Mouse (Mus musculus) heart, embryonic 11.5 days (tissue): Measurements from ENCODE around the gene Cdkl2. TPM values are rescaled to one million over a fixed set of nuclear protein-coding genes. Genes with fewer than 3 reads are reported as not detected.
A peak's percentile ranks its signal among the peaks of the same experiment; 100 is the strongest.

ENCODE experiments used
- ATAC-seq: fragments of 200-750 bp; cut with Nextera tagmentation; replicated peaks from 2 replicates; pipeline ENCODE4 v1.8.0; 2017; ENCODE audit warnings: moderate library complexity; ENCODE audit not compliant: insufficient number of reproducible peaks, low FRiP score, low TSS enrichment
- H3K27ac ChIP-seq: fragments of 300-500 bp; sonication (generic); 2 replicates; pipeline ENCODE4 v1.5.1; 2014; ENCODE audit warnings: mild to moderate bottlenecking, low read depth, low read length
- H3K27me3 ChIP-seq: fragments of 300-500 bp; sonication (generic); 2 replicates; pipeline ENCODE4 v1.6.1; 2014; ENCODE audit warnings: mild to moderate bottlenecking, low read length, mixed read lengths; ENCODE audit not compliant: control insufficient read depth, insufficient read depth
- H3K36me3 ChIP-seq: fragments of 300-500 bp; sonication (generic); 2 replicates; pipeline ENCODE4 v1.6.1; 2014; ENCODE audit warnings: mild to moderate bottlenecking, low read length, moderate library complexity, mixed read lengths; ENCODE audit not compliant: control insufficient read depth, insufficient read depth
- H3K4me1 ChIP-seq: fragments of 300-500 bp; sonication (generic); 2 replicates; pipeline ENCODE4 v1.6.1; 2014; ENCODE audit warnings: low read length; ENCODE audit not compliant: control insufficient read depth, insufficient read depth
- H3K4me2 ChIP-seq: fragments of 300-500 bp; sonication (generic); 2 replicates; pipeline ENCODE4 v1.6.1; 2014; ENCODE audit warnings: mild to moderate bottlenecking, moderate library complexity
- H3K4me3 ChIP-seq: fragments of 300-500 bp; sonication (generic); 2 replicates; pipeline ENCODE4 v1.5.1; 2014; ENCODE audit warnings: low read depth, low read length
- H3K9ac ChIP-seq: fragments of 300-500 bp; sonication (generic); 2 replicates; pipeline ENCODE4 v1.6.1; 2014; ENCODE audit warnings: mild to moderate bottlenecking, low read depth, low read length, moderate library complexity
- H3K9me3 ChIP-seq: fragments of 300-500 bp; sonication (generic); replicated peaks from 2 replicates; pipeline ENCODE4 v1.6.1; 2016; ENCODE audit warnings: low read length; ENCODE audit not compliant: control insufficient read depth
- WGBS: fragments of 180-500 bp; shearing (Covaris S2); extraction: QIAGEN DNeasy Blood & Tissue Kit; methylation state at CpG from one replicate; pipeline ENCODE4 v1.1.7; 2014; ENCODE audit not compliant: insufficient replicate concordance; 5-methylcytosine and 5-hydroxymethylcytosine counted together
- polyA plus RNA-seq: library from polyadenylated mRNA; unstranded; fragments of >200 nt; fragmentation: Nextera tagmentation; extraction: Ambion mirVana; gene quantifications from 2 replicates; pipeline ENCODE4 v1.2.1, GENCODE M21; 2014

Gene Cdkl2
- polyA plus RNA-seq, 1 experiment from 2014 or later = 1.1 TPM

DNA sequence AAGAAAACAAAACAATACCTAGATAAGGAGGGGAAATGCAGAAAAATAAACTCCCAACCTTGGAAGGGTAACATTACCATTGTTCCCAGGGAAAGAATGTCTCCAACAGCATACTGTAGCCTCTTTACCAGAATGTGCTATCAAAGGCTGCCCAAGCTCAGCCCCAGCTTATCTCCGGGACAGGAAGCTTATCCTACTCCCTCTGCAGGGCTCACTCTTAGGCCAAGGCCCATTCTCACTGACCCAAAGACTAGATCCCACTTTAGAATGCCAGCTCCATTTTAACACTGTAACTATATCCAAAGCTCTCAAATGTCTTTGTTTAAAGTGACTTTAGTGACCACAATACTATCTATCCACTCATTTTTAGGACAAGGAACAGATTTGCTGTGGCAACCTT lies 35.6 kb upstream of the Cdkl2 start:
- no peaks in the 10 kb centered on the region for H3K36me3 ChIP-seq
- H3K27ac ChIP-seq = peak overlapping the region; percentile 64
- no peak for ATAC-seq
- H3K9ac ChIP-seq = no peak overlapping the region
- H3K9me3 ChIP-seq = no peaks in the 10 kb centered on the region
- peak overlapping the region; percentile 39 for H3K4me2 ChIP-seq
- WGBS = 24% methylated on average over 1 of the region's 1 CpGs
- no peak overlapping the region for H3K4me3 ChIP-seq
- no peaks in the 10 kb centered on the region for H3K27me3 ChIP-seq
- H3K4me1 ChIP-seq = peaks cover 29% of the 10 kb centered on the region

DNA sequence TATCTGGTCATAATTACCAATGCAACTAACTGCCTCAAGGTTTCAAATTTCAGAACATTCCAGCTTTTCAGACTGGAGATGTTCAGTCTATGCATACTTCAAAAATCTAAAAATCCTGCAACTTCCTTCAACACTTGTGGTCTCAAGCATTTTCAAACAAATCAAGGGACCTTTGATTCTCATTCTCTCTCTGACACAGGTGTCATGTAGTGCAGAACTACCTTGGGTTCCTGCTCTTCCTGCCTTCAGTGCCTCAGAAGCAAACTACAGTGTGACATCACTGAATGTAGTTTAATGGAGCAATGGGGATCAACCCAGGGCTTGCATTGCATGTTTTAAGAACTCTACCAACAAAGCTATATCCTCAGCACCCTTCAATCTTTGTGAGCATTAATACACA lies 35.1 kb upstream of the Cdkl2 start:
- no peaks in the 10 kb centered on the region for H3K36me3 ChIP-seq
- H3K27ac ChIP-seq = peak overlapping the region; percentile 64
- no peak overlapping the region for H3K4me3 ChIP-seq
- H3K9me3 ChIP-seq = no peaks in the 10 kb centered on the region
- no peak overlapping the region for H3K9ac ChIP-seq
- peaks cover 29% of the 10 kb centered on the region for H3K4me1 ChIP-seq
- H3K27me3 ChIP-seq = no peaks in the 10 kb centered on the region
- no peak for ATAC-seq
- peak overlapping the region; percentile 39 for H3K4me2 ChIP-seq

DNA sequence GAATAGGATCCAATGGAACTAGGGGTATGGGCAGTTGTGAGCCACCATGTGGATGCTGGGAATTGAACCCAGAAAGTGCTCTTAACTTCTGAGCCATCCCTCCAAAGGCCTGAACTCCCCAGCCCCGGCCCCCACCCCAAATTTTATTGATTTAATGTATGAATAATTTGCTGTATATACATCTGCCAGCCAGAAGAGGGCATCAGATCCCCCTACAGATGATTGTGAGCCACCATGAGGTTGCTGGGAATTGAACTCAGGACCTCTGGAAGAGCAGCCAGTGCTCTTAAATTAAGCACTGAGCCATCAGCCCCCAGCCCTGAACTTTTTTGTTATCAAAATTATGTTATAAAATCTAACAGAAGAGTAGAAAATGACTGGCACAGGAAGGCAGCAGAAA lies 32.6 kb upstream of the Cdkl2 start:
- WGBS = 89% methylated on average over 1 of the region's 1 CpGs
- H3K4me2 ChIP-seq = no peak overlapping the region
- no peak for ATAC-seq
- H3K27me3 ChIP-seq = no peaks in the 10 kb centered on the region
- peaks cover 20% of the 10 kb centered on the region for H3K4me1 ChIP-seq
- no peak overlapping the region for H3K9ac ChIP-seq
- no peak overlapping the region for H3K4me3 ChIP-seq
- H3K36me3 ChIP-seq = peaks cover 3% of the 10 kb centered on the region; the same call in 1 of the 2 replicates
- H3K9me3 ChIP-seq = no peaks in the 10 kb centered on the region
- no peak overlapping the region for H3K27ac ChIP-seq

- H3K27me3 ChIP-seq = no peaks in the 10 kb centered on the region
- WGBS = 86% methylated on average over 14 of the region's 14 CpGs
- H3K9ac ChIP-seq = no peak overlapping the region
- no peaks in the 10 kb centered on the region for H3K9me3 ChIP-seq
- no peak for ATAC-seq
- peaks cover 3% of the 10 kb centered on the region; the same call in 1 of the 2 replicates for H3K36me3 ChIP-seq
- H3K27ac ChIP-seq = no peak overlapping the region
- H3K4me3 ChIP-seq = no peak overlapping the region
- no peak overlapping the region for H3K4me2 ChIP-seq
- peaks cover 4% of the 10 kb centered on the region; the same call in 1 of the 2 replicates for H3K4me1 ChIP-seq
Measured at GRCm38 (mm10) chr5:92074061-92074460, 30.4 kb upstream of the Cdkl2 start.

DNA sequence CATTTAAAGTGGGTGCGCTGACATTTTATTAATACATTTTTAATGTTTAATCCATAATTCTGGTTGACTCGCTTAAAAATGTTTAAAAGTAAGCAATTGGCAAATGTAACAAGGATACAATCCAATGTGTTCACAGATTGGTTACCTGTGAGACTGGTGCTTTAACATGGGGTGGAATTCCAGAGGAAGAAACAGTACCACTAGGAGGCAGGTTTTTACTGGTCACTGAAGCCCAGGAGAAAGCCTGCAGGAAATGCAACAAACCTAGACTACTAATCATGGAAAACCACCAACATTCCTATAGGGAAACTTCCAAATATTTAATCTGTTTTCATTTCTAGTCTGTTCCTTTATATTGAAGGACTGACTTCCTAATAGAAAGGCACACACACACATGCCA lies 19.5 kb upstream of the Cdkl2 start:
- WGBS = 91% methylated on average over 2 of the region's 2 CpGs
- H3K9ac ChIP-seq = no peak overlapping the region
- H3K4me3 ChIP-seq = no peak overlapping the region
- H3K4me2 ChIP-seq = no peak overlapping the region
- H3K27me3 ChIP-seq = no peaks in the 10 kb centered on the region
- no peak for ATAC-seq
- H3K27ac ChIP-seq = no peak overlapping the region
- no peaks in the 10 kb centered on the region for H3K9me3 ChIP-seq
- H3K36me3 ChIP-seq = peaks cover 30% of the 10 kb centered on the region
- no peaks in the 10 kb centered on the region for H3K4me1 ChIP-seq

DNA sequence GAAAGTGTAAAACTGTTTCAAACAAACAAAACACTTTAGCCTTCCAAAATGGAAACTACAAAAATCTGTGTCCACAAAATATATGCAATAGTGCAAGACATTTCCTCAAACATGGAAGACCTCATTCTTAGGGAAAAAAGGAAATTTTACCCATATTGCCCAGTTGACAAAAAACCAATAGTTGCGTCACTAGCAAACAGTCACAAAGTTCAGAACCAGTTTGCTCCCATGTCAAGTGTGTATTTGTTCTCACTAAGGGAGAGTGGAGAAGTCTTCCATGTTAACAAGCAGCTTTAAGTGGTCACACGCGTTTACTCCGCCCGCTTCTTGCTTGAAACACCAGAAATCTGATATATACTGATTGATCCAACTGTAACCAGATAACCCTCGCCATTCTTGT lies 9.2 kb upstream of the Cdkl2 start:
- Histone ChIP-seq H3K36me3 (peaks cover 24% of the 10 kb centered on the region), H3K4me2 (no peak overlapping the region), H3K27me3 (no peaks in the 10 kb centered on the region), H3K9me3 (no peaks in the 10 kb centered on the region), H3K4me1 (no peaks in the 10 kb centered on the region), H3K27ac (no peak overlapping the region), H3K4me3 (no peak overlapping the region), H3K9ac (no peak overlapping the region)
- ATAC-seq = no peak
- WGBS = 93% methylated on average over 6 of the region's 6 CpGs

- 82% methylated on average over 3 of the region's 3 CpGs for WGBS
- peaks cover 9% of the 10 kb centered on the region for H3K36me3 ChIP-seq
- no peak overlapping the region for H3K4me2 ChIP-seq
- no peak overlapping the region for H3K9ac ChIP-seq
- H3K27ac ChIP-seq = no peak overlapping the region
- no peak overlapping the region for H3K4me3 ChIP-seq
- H3K27me3 ChIP-seq = no peaks in the 10 kb centered on the region
- H3K9me3 ChIP-seq = no peaks in the 10 kb centered on the region
- no peak for ATAC-seq
- no peaks in the 10 kb centered on the region for H3K4me1 ChIP-seq
Measured at GRCm38 (mm10) chr5:92050419-92050818, 6.7 kb upstream of the Cdkl2 start.

GRCm38 (mm10) chr5:92042377-92043348 lies 1.0 kb downstream of the Cdkl2 start:
- H3K27ac ChIP-seq = no peak overlapping the region
- no peaks in the 10 kb centered on the region; the same call in 1 of the 2 replicates for H3K4me1 ChIP-seq
- no peaks in the 10 kb centered on the region for H3K36me3 ChIP-seq
- peak; percentile 100 for ATAC-seq
- no peaks in the 10 kb centered on the region for H3K27me3 ChIP-seq
- peak overlapping the region; percentile 89 for H3K4me2 ChIP-seq
- peak overlapping the region; percentile 66 for H3K9ac ChIP-seq
- no peaks in the 10 kb centered on the region for H3K9me3 ChIP-seq
- WGBS = under 1% methylated on average over 68 of the region's 68 CpGs
- H3K4me3 ChIP-seq = peak overlapping the region; percentile 73

GRCm38 (mm10) chr5:92019960-92020359 lies 23.7 kb downstream of the Cdkl2 start:
- WGBS = 58% methylated on average over 2 of the region's 2 CpGs
- H3K27me3 ChIP-seq = no peaks in the 10 kb centered on the region
- H3K27ac ChIP-seq = no peak overlapping the region
- no peaks in the 10 kb centered on the region for H3K9me3 ChIP-seq
- no peak overlapping the region for H3K4me2 ChIP-seq
- H3K4me1 ChIP-seq = no peaks in the 10 kb centered on the region
- no peak overlapping the region for H3K9ac ChIP-seq
- no peaks in the 10 kb centered on the region for H3K36me3 ChIP-seq
- no peak for ATAC-seq
- H3K4me3 ChIP-seq = no peak overlapping the region
